Mouse (Mus musculus) heart, embryonic 13.5 days (tissue): Measurements from ENCODE around the gene Borcs5. TPM values are rescaled to one million over a fixed set of nuclear protein-coding genes. Genes with fewer than 3 reads are reported as not detected.
"Not testable (repeated sequence)": the region's sequence is repeated elsewhere in the genome, so short reads cannot be mapped to it uniquely, and the experiment has no call there.

Experiments used
- ATAC-seq: fragments of 200-750 bp; cut with Nextera tagmentation; 2 replicates; pipeline ENCODE4 v1.8.0; 2017; ENCODE audit warnings: moderate TSS enrichment; ENCODE audit not compliant: insufficient number of reproducible peaks, low FRiP score, low TSS enrichment; ENCODE audit errors: extremely low read depth
- H3K27ac ChIP-seq: fragments of 300-500 bp; sonication (generic); replicated peaks from 2 replicates; pipeline ENCODE4 v1.5.1; 2015; ENCODE audit warnings: moderate library complexity, mild to moderate bottlenecking, inconsistent platforms
- H3K27me3 ChIP-seq: fragments of 300-500 bp; sonication (generic); replicated peaks from 2 replicates; pipeline ENCODE4 v1.6.1; 2015; ENCODE audit warnings: mild to moderate bottlenecking, inconsistent platforms
- H3K36me3 ChIP-seq: fragments of 300-500 bp; sonication (generic); 2 replicates; pipeline ENCODE4 v1.6.1; 2015; ENCODE audit warnings: mild to moderate bottlenecking, inconsistent platforms
- H3K4me1 ChIP-seq: fragments of 300-500 bp; sonication (generic); 2 replicates; pipeline ENCODE4 v1.6.1; 2015; ENCODE audit warnings: inconsistent platforms
- H3K4me2 ChIP-seq: fragments of 300-500 bp; sonication (generic); 2 replicates; pipeline ENCODE4 v1.6.1; 2015; ENCODE audit warnings: inconsistent platforms, mild to moderate bottlenecking, moderate library complexity
- H3K4me3 ChIP-seq: fragments of 300-500 bp; sonication (generic); 2 replicates; pipeline ENCODE4 v1.5.1; 2015; ENCODE audit warnings: moderate library complexity, mild to moderate bottlenecking, inconsistent platforms
- H3K9ac ChIP-seq: fragments of 300-500 bp; sonication (generic); 2 replicates; pipeline ENCODE4 v1.6.1; 2015; ENCODE audit warnings: inconsistent platforms, mild to moderate bottlenecking, moderate library complexity
- H3K9me3 ChIP-seq: fragments of 300-500 bp; sonication (generic); 2 replicates; pipeline ENCODE4 v1.6.1; 2016; ENCODE audit warnings: inconsistent platforms
- WGBS: fragments of 180-500 bp; shearing (Covaris S2); methylation state at CpG from one replicate; pipeline ENCODE4 v1.1.7; 2015; ENCODE audit warnings: mixed read lengths; 5-methylcytosine and 5-hydroxymethylcytosine counted together
- polyA plus RNA-seq: library from polyadenylated mRNA; unstranded; fragments of >200 nt; fragmentation: Nextera tagmentation; extraction: Ambion mirVana; gene quantifications from 2 replicates; pipeline ENCODE4 v1.2.1, GENCODE M21; 2015

Borcs5 gene
- polyA plus RNA-seq, 1 experiment from 2014 or later: 12.7 TPM

DNA sequence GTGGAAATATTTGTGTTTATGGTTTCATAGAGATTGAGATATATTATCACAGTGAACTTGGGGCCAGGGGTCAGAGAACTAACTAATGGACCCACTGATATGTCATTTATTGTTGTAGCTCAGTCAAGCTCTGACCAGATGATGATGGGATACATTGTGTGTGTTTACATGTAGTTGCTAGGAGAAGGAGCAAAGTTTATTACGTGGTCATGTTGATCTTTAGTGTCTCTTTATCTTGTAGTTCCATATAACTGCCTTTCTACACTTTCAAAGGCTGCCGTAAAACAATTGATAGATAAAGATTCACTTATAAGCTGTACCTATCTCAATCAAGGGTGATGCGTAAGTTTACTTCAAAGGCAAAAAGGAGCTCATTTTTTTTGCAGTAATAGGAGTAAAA is 38.7 kb downstream of the Borcs5 start:
- no peak overlapping the region for H3K27ac ChIP-seq
- no peak overlapping the region for H3K9ac ChIP-seq
- H3K27me3 ChIP-seq: no peaks in the 10 kb centered on the region
- no peaks in the 10 kb centered on the region for H3K36me3 ChIP-seq
- H3K4me3 ChIP-seq: no peak overlapping the region
- H3K9me3 ChIP-seq: no peaks in the 10 kb centered on the region
- ATAC-seq: no peak
- no peaks in the 10 kb centered on the region for H3K4me1 ChIP-seq
- WGBS: 62% methylated on average over 3 of the region's 3 CpGs
- H3K4me2 ChIP-seq: no peak overlapping the region

DNA sequence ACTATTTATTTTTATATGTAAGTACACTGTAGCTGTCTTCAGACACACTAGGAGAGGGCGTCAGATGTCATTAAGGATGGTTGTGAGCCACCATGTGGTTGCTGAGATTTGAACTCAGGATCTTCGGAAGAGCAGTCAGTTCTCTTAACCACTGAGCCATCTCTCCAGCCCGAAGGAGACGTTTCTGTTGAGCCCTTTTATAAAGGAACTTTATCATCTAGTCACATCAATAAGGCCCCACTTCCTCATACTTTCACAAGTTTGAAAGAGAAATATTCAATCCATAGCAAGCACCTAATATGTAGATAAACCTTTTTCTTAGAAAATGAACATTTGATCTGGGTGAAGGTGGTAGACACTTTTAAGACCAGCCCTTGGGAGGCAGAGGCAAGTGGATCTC is 40.0 kb downstream of the Borcs5 start:
- not testable (repeated sequence) for H3K36me3 ChIP-seq, H3K4me1 ChIP-seq, ATAC-seq, H3K4me3 ChIP-seq, H3K9me3 ChIP-seq, H3K9ac ChIP-seq, H3K4me2 ChIP-seq, H3K27ac ChIP-seq, H3K27me3 ChIP-seq
- WGBS: 79% methylated on average over 4 of the region's 4 CpGs

DNA sequence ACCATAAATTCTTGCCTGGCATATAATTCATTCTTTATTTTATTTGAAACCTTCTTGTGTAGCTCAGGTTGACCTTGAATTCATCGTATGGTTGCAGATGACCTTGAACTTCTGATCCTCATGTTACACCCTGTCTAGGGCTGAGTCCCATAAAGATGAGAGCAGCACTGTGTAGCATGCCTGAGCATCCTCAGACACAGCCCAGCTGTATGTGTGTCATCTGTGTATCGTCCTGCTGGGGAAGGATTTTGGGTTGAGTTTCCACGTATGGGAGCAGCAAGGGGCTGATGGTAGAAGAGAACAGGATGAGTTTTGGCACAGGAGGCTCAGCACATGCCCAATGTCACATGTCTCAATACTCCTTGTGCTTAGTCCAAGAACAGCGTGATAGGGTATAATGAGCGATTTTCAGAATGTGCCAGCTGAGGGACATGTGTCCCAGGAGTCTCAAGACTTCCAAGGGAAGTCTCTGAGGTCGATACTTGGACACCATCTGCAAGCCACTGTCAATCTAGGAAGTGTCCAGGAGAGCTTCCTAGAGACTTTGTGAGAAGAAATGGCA is 45.1 kb downstream of the Borcs5 start:
- 72% methylated on average over 6 of the region's 6 CpGs for WGBS

DNA sequence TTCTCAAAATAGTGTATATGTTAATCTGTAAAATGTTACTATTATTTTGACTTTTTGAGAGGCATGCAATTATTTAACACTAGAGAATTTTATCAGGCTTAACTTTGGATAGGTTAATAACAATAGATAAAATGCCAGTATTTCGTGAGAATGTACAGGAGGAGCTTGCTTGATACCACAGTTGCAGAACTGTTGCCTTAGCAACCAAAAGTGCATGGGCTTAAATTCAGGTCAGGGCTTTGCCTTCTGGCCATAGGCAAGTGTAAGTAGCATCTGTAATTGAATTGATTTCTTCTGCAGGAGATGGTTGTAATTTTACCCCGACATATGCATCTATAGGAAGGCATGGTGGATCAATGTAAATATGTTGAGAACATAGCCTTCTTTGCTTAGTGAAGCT is 45.7 kb downstream of the Borcs5 start:
- no peak for ATAC-seq
- no peak overlapping the region for H3K27ac ChIP-seq
- H3K27me3 ChIP-seq: no peaks in the 10 kb centered on the region
- peaks cover 4% of the 10 kb centered on the region; the same call in 1 of the 2 replicates for H3K36me3 ChIP-seq
- H3K4me1 ChIP-seq: peaks cover 7% of the 10 kb centered on the region
- H3K4me2 ChIP-seq: no peak overlapping the region
- H3K9ac ChIP-seq: no peak overlapping the region
- WGBS: 48% methylated on average over 2 of the region's 2 CpGs
- H3K9me3 ChIP-seq: no peaks in the 10 kb centered on the region
- no peak overlapping the region for H3K4me3 ChIP-seq

More for the DNA sequence above, 45.1 kb downstream of the Borcs5 start:
- Histone ChIP-seq H3K4me2 (no peak overlapping the region), H3K9ac (no peak overlapping the region), H3K27me3 (no peaks in the 10 kb centered on the region), H3K27ac (no peak overlapping the region), H3K9me3 (no peaks in the 10 kb centered on the region), H3K4me3 (no peak overlapping the region), H3K36me3 (peaks cover 4% of the 10 kb centered on the region; the same call in 1 of the 2 replicates), H3K4me1 (peaks cover 7% of the 10 kb centered on the region)
- ATAC-seq: no peak

DNA sequence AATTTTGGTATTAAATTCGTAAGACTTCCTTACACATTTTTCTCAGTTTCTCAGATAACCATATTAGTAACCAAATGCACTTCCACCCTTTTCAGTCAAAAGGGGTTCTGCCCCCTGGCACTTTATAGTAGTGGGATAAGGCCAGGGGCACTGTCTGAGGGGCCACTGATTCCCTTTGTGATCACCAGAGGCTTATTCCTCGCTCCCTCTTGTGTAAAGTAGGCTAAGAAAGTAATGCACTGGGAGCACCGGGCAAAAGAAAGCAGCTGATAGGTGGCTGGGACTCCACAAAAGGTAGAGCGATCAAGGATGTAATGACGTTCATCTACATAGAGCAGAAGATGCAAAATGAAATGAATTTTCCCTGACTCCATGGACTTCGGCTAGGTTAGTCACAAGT is 46.2 kb downstream of the Borcs5 start:
- WGBS: 81% methylated on average over 6 of the region's 6 CpGs
- H3K4me1 ChIP-seq: peaks cover 7% of the 10 kb centered on the region
- no peak overlapping the region for H3K27ac ChIP-seq
- no peaks in the 10 kb centered on the region for H3K9me3 ChIP-seq
- H3K27me3 ChIP-seq: no peaks in the 10 kb centered on the region
- H3K4me3 ChIP-seq: no peak overlapping the region
- no peak overlapping the region for H3K4me2 ChIP-seq
- H3K36me3 ChIP-seq: peaks cover 4% of the 10 kb centered on the region; the same call in 1 of the 2 replicates
- ATAC-seq: no peak
- H3K9ac ChIP-seq: no peak overlapping the region

DNA sequence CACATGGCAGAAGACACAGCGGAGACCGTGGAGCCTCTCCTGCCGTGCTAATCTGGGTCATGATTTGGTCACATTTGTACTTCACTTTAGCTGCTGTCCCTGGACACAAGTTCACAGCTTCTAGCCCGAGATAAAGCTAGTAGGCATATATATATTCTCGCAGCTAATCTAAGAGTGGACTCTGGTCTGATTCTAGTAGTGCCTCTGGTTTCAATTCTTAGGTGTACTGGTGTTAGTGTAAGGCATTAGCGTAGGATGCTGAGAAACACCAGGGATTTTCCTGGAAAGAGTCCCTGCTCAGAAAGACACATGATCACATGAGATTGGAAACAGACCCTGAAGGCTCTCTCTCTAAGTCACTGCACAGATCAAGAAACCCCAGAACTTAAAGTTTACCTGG is 55.2 kb downstream of the Borcs5 start:
- H3K9ac ChIP-seq: no peak overlapping the region
- no peaks in the 10 kb centered on the region for H3K27me3 ChIP-seq
- H3K4me2 ChIP-seq: no peak overlapping the region
- H3K4me3 ChIP-seq: no peak overlapping the region
- 68% methylated on average over 6 of the region's 6 CpGs for WGBS
- no peaks in the 10 kb centered on the region for H3K36me3 ChIP-seq
- H3K9me3 ChIP-seq: no peaks in the 10 kb centered on the region
- H3K4me1 ChIP-seq: peaks cover 9% of the 10 kb centered on the region
- H3K27ac ChIP-seq: no peak overlapping the region
- no peak for ATAC-seq

DNA sequence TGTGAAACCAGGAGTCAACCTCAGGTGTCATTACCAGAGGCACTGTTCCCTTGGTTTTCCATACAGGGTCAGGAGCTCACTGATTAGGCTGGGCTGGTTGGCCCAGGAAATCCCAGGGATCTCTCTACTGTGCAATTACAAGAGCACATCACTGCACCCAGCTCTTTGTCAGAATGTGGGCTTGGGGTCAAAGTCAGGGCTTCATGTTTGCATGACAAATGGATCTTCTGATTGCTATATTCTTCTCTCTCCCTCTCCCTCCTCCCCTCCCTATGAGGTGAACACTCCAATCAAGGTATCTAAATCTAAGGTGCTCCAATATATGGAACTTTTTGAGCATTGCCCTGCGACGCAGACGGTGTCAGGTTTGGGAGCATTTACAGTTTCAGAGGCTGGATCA is 55.7 kb downstream of the Borcs5 start:
- no peak overlapping the region for H3K4me2 ChIP-seq
- no peak overlapping the region for H3K27ac ChIP-seq
- no peak for ATAC-seq
- no peak overlapping the region for H3K4me3 ChIP-seq
- 94% methylated on average over 3 of the region's 3 CpGs for WGBS
- no peak overlapping the region for H3K9ac ChIP-seq
- H3K4me1 ChIP-seq: peaks cover 9% of the 10 kb centered on the region
- H3K27me3 ChIP-seq: no peaks in the 10 kb centered on the region
- no peaks in the 10 kb centered on the region for H3K9me3 ChIP-seq
- H3K36me3 ChIP-seq: no peaks in the 10 kb centered on the region

DNA sequence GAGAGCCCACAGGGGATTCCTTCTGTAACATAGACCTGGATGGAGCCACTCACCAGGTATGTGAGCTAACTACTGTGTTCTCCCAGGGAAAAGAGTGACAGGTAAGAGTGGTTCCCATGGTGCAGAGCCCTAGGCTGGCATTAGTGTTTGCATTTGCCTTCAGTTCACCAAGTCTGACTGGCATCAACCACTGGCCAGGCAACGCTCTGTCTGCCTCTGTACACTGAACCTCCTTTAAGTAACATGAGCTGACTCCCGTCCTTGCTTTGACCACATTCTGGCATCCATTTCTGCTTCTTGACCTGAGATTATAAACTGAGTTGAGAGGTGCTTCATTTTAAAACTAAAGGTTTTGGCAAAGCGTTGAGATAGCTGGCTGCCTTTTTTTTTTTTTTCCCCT is 56.3 kb downstream of the Borcs5 start:
- H3K36me3 ChIP-seq: no peaks in the 10 kb centered on the region
- H3K4me2 ChIP-seq: no peak overlapping the region
- no peak overlapping the region for H3K9ac ChIP-seq
- H3K4me1 ChIP-seq: peaks cover 14% of the 10 kb centered on the region
- ATAC-seq: no peak
- no peaks in the 10 kb centered on the region for H3K27me3 ChIP-seq
- H3K9me3 ChIP-seq: no peaks in the 10 kb centered on the region
- H3K27ac ChIP-seq: no peak overlapping the region
- no peak overlapping the region for H3K4me3 ChIP-seq
- 82% methylated on average over 3 of the region's 3 CpGs for WGBS

DNA sequence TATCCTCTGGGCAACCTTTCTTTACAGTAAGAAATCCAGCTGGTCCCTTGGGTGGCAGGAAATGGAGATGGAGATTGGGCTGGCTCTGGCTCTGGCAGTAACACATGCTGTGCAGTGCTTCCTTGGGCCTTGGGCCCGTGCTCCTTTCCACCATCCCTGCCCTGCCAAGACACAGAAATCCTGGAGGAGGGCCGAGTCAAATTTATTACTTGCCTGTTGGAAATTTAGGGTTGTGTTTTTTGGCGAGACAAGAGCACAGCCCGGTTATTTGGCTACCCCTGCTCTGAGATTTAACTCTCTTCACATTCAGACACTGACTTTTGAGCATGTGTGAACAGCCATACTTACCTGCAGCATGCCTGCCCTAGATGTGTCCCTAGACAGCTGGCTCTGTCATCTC is 56.8 kb downstream of the Borcs5 start:
- Histone ChIP-seq H3K9me3 (no peaks in the 10 kb centered on the region), H3K27ac (no peak overlapping the region), H3K27me3 (no peaks in the 10 kb centered on the region), H3K4me2 (no peak overlapping the region), H3K4me1 (peaks cover 17% of the 10 kb centered on the region), H3K4me3 (no peak overlapping the region), H3K9ac (no peak overlapping the region), H3K36me3 (no peaks in the 10 kb centered on the region)
- 63% methylated on average over 4 of the region's 4 CpGs for WGBS
- no peak for ATAC-seq

DNA sequence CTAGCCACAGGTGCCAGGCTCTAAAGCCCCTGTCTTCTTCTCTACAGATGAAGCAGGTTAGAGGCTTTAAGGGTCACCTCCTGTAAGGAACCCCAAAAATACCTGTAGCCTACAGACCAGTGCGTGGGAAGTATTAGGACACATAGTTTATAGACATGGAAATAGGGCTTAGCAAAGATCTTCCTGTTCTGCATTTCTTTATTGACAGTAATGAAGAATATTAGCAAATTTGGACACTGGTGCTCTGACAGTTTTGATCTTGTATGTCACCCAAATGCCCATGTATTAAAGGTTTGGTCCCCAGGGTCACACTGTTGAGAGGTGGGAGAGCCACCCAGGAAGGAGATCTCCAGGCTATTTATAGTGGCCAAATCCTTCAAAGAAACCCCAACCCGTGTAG is 57.2 kb downstream of the Borcs5 start:
- ATAC-seq: no peak
- H3K27me3 ChIP-seq: no peaks in the 10 kb centered on the region
- H3K36me3 ChIP-seq: no peaks in the 10 kb centered on the region
- no peak overlapping the region for H3K9ac ChIP-seq
- no peak overlapping the region for H3K4me3 ChIP-seq
- 55% methylated on average over 2 of the region's 2 CpGs for WGBS
- no peaks in the 10 kb centered on the region for H3K9me3 ChIP-seq
- H3K4me2 ChIP-seq: no peak overlapping the region
- no peak overlapping the region for H3K27ac ChIP-seq
- H3K4me1 ChIP-seq: peaks cover 17% of the 10 kb centered on the region

DNA sequence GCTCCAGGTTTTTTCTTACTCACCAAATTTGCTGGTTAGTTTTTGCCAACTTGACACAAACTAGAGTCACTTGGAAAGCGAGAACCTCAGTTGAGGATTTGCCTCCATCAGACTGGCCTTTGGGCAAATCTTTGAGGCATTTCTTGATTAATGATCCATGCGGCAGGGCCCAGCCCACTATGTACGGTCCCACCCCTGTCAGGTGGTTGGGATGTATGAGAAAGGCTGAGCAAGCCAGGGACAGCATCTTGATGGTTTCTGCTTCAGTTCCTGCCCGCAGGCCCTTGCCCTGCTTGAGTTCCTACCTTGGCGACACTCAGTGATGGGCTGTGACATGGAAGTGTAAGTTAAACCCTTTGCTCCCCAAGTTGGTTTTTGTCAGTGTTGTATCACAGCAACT is 58.9 kb downstream of the Borcs5 start:
- 90% methylated on average over 5 of the region's 5 CpGs for WGBS
- H3K9me3 ChIP-seq: no peaks in the 10 kb centered on the region
- peaks cover 17% of the 10 kb centered on the region for H3K4me1 ChIP-seq
- ATAC-seq: no peak
- no peak overlapping the region for H3K4me2 ChIP-seq
- no peak overlapping the region for H3K4me3 ChIP-seq
- H3K9ac ChIP-seq: no peak overlapping the region
- no peaks in the 10 kb centered on the region for H3K27me3 ChIP-seq
- no peak overlapping the region for H3K27ac ChIP-seq
- no peaks in the 10 kb centered on the region for H3K36me3 ChIP-seq

DNA sequence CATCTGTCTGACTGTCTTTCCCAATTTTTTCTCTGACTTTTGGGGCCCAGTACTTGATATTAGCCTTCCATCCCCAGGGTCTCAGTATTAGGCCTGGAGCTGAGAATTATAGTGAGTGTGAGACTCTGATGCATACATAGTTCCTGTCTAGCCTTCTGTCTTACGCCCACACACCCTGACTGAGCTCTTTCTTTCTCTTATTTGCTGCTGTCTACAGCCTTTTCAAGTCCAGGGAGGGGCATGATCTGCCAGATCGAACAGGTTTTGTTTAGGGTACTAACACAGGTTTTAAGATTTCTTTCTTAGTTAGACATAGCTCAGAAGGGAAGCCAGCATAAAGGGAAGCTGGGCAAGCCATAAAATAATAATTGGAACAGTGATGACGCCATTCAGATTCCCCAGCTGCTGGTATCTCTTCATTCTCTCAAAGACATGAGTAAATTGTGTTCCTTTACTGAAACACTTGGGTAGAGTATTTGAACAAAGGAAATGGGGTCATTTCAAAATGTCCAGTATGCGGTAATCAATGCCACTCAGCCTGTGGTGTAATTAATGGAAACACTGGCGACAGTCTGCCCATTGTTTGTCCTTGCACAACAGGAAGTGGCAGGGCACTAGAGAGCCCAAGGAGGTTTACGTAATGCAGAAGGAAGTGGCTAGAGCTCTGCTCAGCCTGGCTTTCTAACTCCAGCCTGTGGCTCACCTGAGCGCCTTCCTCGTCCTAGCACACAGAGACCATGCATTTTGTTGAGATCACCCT is 61.3 kb downstream of the Borcs5 start:
- ATAC-seq: no peak

More for the DNA sequence above, 61.3 kb downstream of the Borcs5 start:
- 66% methylated on average over 8 of the region's 8 CpGs for WGBS
- Histone ChIP-seq H3K9me3 (no peaks in the 10 kb centered on the region), H3K4me3 (no peak overlapping the region), H3K9ac (no peak overlapping the region), H3K27ac (peak overlapping the region; percentile 26; the same call in 1 of the 2 replicates), H3K27me3 (no peaks in the 10 kb centered on the region), H3K4me1 (peaks cover 17% of the 10 kb centered on the region), H3K4me2 (no peak overlapping the region), H3K36me3 (no peaks in the 10 kb centered on the region)
